Mouse (Mus musculus): ENCODE measurements around the gene Cdkl4. TPM values are rescaled to one million over a fixed set of nuclear protein-coding genes. Genes with fewer than 3 reads are reported as not detected.

The Cdkl4 gene
- polyA plus RNA-seq (2015; fragmentation: Nextera tagmentation; extraction: Ambion mirVana): 3.1 and 3.9 TPM in 2 replicates

DNA sequence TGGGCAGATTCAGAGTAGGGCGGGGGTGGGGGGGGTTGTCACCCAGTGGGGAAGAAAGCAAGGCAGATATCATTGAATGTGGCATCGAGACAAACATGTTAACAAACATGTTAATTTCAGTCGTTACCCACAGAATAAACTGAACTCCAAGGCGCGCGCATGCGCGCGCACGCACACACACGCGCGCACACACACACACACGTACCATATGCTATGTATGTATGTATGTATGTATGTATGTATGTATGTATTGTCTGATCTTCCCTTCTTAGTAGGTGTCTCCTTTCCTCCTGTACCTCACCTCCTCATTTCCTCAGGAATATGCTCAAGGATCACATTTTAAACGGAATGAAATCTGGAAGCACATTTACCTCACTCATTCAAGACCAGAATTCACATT, at the start of gene Cdkl4:
TSS of gene Cdkl4 (minus strand) at position 175 of the 400 bp plus-strand sequence.
- 67% methylated on average over 15 of the region's 15 CpGs for WGBS
- peak within 1 kb of the TSS; percentile 64 for H3K9ac ChIP-seq (replicated peaks; ENCODE audit: low read depth, low read length)

DNA sequence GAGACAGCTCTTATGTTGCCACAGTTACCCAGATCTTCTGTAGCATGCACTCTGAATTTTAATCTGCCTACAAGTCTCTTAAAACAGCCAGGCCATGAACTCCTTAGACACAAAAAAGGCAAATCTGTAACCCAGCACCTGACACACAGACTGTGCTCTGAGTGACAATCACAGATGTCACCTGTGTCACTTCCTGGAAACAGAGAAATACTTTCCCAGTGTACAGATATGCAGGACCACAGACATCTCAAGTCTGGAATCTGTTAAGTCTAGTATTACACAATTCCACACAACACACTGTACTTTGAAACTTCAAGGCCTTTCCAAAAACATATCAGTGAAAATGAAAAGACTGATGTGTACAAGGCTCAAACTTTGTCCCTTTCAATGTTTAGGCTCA, 47.4 kb upstream of the Cdkl4 start:
- no peak overlapping the region for H3K4me3 ChIP-seq (replicated peaks; ENCODE audit: low read length)
- ATAC-seq: no peak
- no peak overlapping the region for H3K9ac ChIP-seq (replicated peaks; ENCODE audit: low read depth, low read length)
- no peaks in the 10 kb centered on the region for H3K9me3 ChIP-seq (ENCODE audit: control insufficient read depth, low read length)
- no peaks in the 10 kb centered on the region for H3K4me1 ChIP-seq (replicated peaks; ENCODE audit: control insufficient read depth, insufficient read depth, low read length)
- H3K4me2 ChIP-seq (ENCODE audit: low read length): no peak overlapping the region
- no peaks in the 10 kb centered on the region for H3K27me3 ChIP-seq (replicated peaks; ENCODE audit: control insufficient read depth, insufficient read depth, low read length)
- no peak overlapping the region for H3K27ac ChIP-seq (ENCODE audit: low read length)
- H3K36me3 ChIP-seq (ENCODE audit: control insufficient read depth, insufficient read depth): 0 out of 2 replicates have a peak, but pooled peaks cover 2% of the 10 kb centered on the region

More for the DNA sequence above, at the start of gene Cdkl4:
- peak; percentile 53 for ATAC-seq
- Histone ChIP-seq H3K36me3 (ENCODE audit: control insufficient read depth, insufficient read depth) (peaks cover 4% of the 10 kb centered on the region), H3K9me3 (ENCODE audit: control insufficient read depth, low read length) (no peaks in the 10 kb centered on the region), H3K27me3 (replicated peaks; ENCODE audit: control insufficient read depth, insufficient read depth, low read length) (no peaks in the 10 kb centered on the region), H3K4me2 (ENCODE audit: low read length) (peak within 1 kb of the TSS; percentile 96), H3K4me3 (replicated peaks; ENCODE audit: low read length) (peak within 1 kb of the TSS; percentile 53), H3K27ac (ENCODE audit: low read length) (peak within 1 kb of the TSS; percentile 43; the same call in 1 of the 2 replicates), H3K4me1 (replicated peaks; ENCODE audit: control insufficient read depth, insufficient read depth, low read length) (peaks cover 8% of the 10 kb centered on the region)

DNA sequence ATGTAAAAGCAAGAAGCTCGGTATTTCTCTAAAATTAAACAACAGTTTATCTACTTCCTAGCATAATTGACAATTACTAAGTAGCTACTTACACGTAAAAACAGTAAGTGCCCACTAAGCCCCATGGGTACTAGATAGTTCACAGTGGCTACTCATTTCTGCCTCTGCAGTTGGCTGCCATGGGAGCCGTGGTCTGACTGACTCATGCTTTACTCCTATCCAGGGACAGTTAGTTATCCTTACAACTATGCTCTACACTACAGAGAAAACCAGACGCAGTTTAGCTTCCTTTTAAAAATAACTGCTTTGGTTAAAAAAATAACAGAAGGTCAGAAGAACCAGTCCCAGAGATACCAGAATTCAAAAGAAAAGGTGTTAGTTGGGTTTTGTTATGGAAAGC, 44.1 kb upstream of the Cdkl4 start:
- no peak overlapping the region for H3K9ac ChIP-seq (replicated peaks; ENCODE audit: low read depth, low read length)
- no peak overlapping the region for H3K27ac ChIP-seq (ENCODE audit: low read length)
- H3K4me1 ChIP-seq (replicated peaks; ENCODE audit: control insufficient read depth, insufficient read depth, low read length): no peaks in the 10 kb centered on the region
- 86% methylated on average over 4 of the region's 4 CpGs for WGBS
- no peaks in the 10 kb centered on the region for H3K36me3 ChIP-seq (ENCODE audit: control insufficient read depth, insufficient read depth)
- H3K27me3 ChIP-seq (replicated peaks; ENCODE audit: control insufficient read depth, insufficient read depth, low read length): no peaks in the 10 kb centered on the region
- ATAC-seq: no peak
- H3K4me2 ChIP-seq (ENCODE audit: low read length): no peak overlapping the region
- H3K4me3 ChIP-seq (replicated peaks; ENCODE audit: low read length): no peak overlapping the region
- no peaks in the 10 kb centered on the region for H3K9me3 ChIP-seq (ENCODE audit: control insufficient read depth, low read length)

DNA sequence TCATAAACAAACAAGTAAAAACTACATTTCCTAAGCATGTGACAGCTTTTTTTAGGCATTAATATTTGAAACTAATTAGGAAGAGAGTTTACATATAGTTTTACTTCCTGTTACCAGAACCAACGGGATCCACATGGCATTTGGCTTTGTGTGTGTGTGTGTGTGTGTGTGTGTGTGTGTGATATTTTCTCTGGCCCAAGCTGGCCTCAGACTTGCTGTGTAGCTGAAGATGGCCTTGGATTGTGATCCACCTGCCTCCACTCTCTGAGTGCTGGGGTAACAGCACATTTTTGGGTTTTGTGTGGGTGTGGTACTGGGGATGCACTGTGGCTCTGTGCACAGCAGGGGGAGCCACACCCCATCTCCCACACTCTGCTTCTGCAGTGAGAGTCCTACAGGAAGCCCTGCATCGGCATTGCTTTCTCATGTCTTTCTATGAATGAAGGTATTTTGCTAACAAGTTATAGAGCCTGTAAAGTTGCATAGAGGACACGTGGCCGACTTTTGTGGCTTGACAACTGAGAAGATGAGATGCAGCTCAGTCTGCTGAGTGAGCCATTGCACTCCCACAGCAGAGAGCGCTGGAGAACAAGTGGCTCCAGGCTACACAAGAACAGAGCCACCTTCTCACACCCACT, 43.3 kb upstream of the Cdkl4 start:
- Histone ChIP-seq H3K27ac (ENCODE audit: low read length) (no peak overlapping the region), H3K36me3 (ENCODE audit: control insufficient read depth, insufficient read depth) (no peaks in the 10 kb centered on the region), H3K27me3 (replicated peaks; ENCODE audit: control insufficient read depth, insufficient read depth, low read length) (no peaks in the 10 kb centered on the region), H3K9ac (replicated peaks; ENCODE audit: low read depth, low read length) (no peak overlapping the region), H3K9me3 (ENCODE audit: control insufficient read depth, low read length) (no peaks in the 10 kb centered on the region), H3K4me2 (ENCODE audit: low read length) (no peak overlapping the region), H3K4me3 (replicated peaks; ENCODE audit: low read length) (no peak overlapping the region), H3K4me1 (replicated peaks; ENCODE audit: control insufficient read depth, insufficient read depth, low read length) (no peaks in the 10 kb centered on the region)
- WGBS: 55% methylated on average over 5 of the region's 5 CpGs
- ATAC-seq: peak; percentile 81

DNA sequence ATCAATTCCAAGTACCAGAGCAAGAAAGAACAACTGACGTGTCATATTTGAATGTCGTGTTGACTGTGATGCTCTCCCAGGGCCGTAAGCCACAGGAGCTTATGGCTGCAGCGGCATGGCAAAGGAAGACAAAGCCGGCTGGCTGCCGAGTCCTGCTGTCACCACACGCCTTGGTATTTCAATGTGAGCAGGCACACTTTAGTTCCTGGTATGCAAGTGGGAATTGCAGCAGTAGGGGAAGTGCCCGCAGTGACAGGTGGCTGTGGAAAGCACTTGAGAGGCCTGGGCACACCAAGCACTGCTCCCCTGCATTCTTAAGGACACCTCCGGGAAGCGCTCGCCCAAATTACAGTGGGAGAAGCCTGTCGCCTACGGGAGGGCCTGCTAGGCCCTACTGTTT, 41.9 kb upstream of the Cdkl4 start:
- no peak for ATAC-seq
- Histone ChIP-seq H3K27ac (ENCODE audit: low read length) (peak overlapping the region; percentile 33; the same call in 1 of the 2 replicates), H3K9ac (replicated peaks; ENCODE audit: low read depth, low read length) (no peak overlapping the region)

DNA sequence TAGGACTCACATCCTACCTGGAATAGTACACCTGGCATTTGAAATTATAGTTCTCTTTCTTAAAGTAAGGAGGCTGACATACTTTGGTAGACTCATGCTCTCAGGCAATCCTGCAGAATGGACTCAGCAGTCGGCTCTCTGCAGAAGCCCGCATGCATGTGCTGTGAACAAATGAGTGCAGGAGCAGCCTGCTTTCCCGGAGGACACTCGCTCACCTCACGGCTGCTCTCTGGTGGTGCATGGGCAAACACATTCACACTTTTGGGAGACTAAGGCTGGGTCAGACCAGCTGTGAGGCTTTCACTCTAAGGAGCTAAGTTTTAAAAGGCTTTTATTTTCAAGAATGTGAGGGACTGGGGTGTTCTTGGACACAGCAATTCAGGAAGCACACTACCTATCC, 41.3 kb upstream of the Cdkl4 start:
- no peak overlapping the region for H3K4me2 ChIP-seq (ENCODE audit: low read length)
- 73% methylated on average over 5 of the region's 5 CpGs for WGBS
- no peak overlapping the region for H3K4me3 ChIP-seq (replicated peaks; ENCODE audit: low read length)
- no peak overlapping the region for H3K9ac ChIP-seq (replicated peaks; ENCODE audit: low read depth, low read length)
- ATAC-seq: no peak
- no peaks in the 10 kb centered on the region for H3K9me3 ChIP-seq (ENCODE audit: control insufficient read depth, low read length)
- H3K36me3 ChIP-seq (ENCODE audit: control insufficient read depth, insufficient read depth): peaks cover 8% of the 10 kb centered on the region; the same call in 1 of the 2 replicates
- H3K27ac ChIP-seq (ENCODE audit: low read length): no peak overlapping the region
- H3K4me1 ChIP-seq (replicated peaks; ENCODE audit: control insufficient read depth, insufficient read depth, low read length): no peaks in the 10 kb centered on the region
- H3K27me3 ChIP-seq (replicated peaks; ENCODE audit: control insufficient read depth, insufficient read depth, low read length): no peaks in the 10 kb centered on the region

More for the DNA sequence above, 41.9 kb upstream of the Cdkl4 start:
- no peaks in the 10 kb centered on the region for H3K4me1 ChIP-seq (replicated peaks; ENCODE audit: control insufficient read depth, insufficient read depth, low read length)
- H3K36me3 ChIP-seq (ENCODE audit: control insufficient read depth, insufficient read depth): peaks cover 6% of the 10 kb centered on the region; the same call in 1 of the 2 replicates
- no peak overlapping the region for H3K4me2 ChIP-seq (ENCODE audit: low read length)
- no peaks in the 10 kb centered on the region for H3K27me3 ChIP-seq (replicated peaks; ENCODE audit: control insufficient read depth, insufficient read depth, low read length)
- 76% methylated on average over 13 of the region's 13 CpGs for WGBS
- H3K4me3 ChIP-seq (replicated peaks; ENCODE audit: low read length): no peak overlapping the region
- no peaks in the 10 kb centered on the region for H3K9me3 ChIP-seq (ENCODE audit: control insufficient read depth, low read length)

DNA sequence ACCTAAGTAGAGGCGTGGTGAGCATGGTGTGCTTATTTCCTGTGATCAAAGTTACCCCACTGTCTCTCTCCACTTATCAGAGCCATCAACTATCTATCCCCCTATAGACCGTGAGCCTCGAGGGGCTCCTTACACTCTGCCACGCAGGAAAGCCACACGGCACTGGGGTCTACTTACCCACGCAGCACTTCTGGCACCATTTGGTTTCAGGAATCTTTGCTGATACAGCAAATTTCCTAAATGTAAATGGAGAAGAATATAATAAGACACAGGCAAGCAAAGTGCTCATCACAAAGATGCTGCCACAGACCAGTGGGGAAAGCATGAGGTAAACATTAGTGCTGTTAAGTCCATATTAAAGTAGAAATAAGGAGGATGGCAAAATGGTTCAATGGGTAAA, 26.2 kb upstream of the Cdkl4 start:
- no peaks in the 10 kb centered on the region for H3K9me3 ChIP-seq (ENCODE audit: control insufficient read depth, low read length)
- H3K4me2 ChIP-seq (ENCODE audit: low read length): no peak overlapping the region
- no peak overlapping the region for H3K27ac ChIP-seq (ENCODE audit: low read length)
- H3K4me1 ChIP-seq (replicated peaks; ENCODE audit: control insufficient read depth, insufficient read depth, low read length): no peaks in the 10 kb centered on the region
- H3K4me3 ChIP-seq (replicated peaks; ENCODE audit: low read length): no peak overlapping the region
- H3K36me3 ChIP-seq (ENCODE audit: control insufficient read depth, insufficient read depth): peaks cover 47% of the 10 kb centered on the region
- H3K27me3 ChIP-seq (replicated peaks; ENCODE audit: control insufficient read depth, insufficient read depth, low read length): no peaks in the 10 kb centered on the region
- 95% methylated on average over 6 of the region's 6 CpGs for WGBS
- ATAC-seq: no peak
- H3K9ac ChIP-seq (replicated peaks; ENCODE audit: low read depth, low read length): no peak overlapping the region

DNA sequence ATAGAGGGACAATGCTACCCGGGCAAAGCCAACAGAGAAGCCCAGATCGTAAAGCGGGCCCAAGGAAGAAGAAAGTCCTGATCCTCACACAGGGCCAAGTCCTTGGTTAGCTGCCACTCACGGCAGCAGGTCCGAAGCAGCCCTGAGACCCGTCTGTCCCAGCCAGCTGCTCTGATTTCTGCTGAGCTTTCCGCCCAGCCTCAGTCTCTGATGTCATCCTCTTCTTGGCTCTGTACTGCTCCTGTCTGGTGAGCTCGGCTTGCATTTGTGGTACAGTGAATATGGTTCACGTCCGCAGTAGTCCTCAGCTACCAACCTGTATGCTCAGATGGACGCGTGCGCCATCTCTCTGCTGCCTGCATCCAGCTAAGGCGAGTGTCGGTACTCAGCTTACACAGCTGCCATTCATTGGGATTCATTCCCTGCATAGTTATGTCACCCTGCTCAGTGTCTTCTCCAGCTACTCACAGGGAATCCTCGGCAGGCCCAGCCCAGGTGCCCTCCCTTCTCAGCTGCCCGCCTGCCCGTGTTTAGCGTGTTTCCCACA, 25.5 kb upstream of the Cdkl4 start:
- Histone ChIP-seq H3K4me3 (replicated peaks; ENCODE audit: low read length) (no peak overlapping the region), H3K4me2 (ENCODE audit: low read length) (no peak overlapping the region), H3K27ac (ENCODE audit: low read length) (no peak overlapping the region), H3K9ac (replicated peaks; ENCODE audit: low read depth, low read length) (no peak overlapping the region), H3K27me3 (replicated peaks; ENCODE audit: control insufficient read depth, insufficient read depth, low read length) (no peaks in the 10 kb centered on the region), H3K9me3 (ENCODE audit: control insufficient read depth, low read length) (no peaks in the 10 kb centered on the region), H3K4me1 (replicated peaks; ENCODE audit: control insufficient read depth, insufficient read depth, low read length) (no peaks in the 10 kb centered on the region), H3K36me3 (ENCODE audit: control insufficient read depth, insufficient read depth) (peaks cover 40% of the 10 kb centered on the region)
- 88% methylated on average over 19 of the region's 19 CpGs for WGBS
- ATAC-seq: peak; percentile 15; the same call in 1 of the 2 replicates

DNA sequence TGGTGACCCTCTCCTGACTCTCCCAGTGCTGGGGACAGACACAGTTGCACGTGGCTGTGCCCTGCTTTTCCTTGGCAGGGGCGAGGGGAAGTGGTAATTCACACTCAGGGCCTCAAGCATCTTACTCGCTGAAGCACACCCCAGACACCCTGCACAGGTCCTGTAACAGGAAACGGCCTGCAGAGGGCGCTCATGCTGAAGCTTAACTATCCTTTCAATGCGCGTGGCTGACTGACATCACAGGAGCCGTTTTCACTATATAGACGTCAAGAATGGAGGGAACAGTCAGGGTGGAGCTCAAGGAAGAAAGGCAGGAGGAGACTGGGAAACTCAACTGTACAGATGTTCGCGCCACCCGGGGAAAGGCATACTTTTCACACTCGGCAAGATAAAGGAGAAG, 23.8 kb upstream of the Cdkl4 start:
- peak; percentile 55; the same call in 1 of the 2 replicates for ATAC-seq
- no peaks in the 10 kb centered on the region for H3K27me3 ChIP-seq (replicated peaks; ENCODE audit: control insufficient read depth, insufficient read depth, low read length)
- peaks cover 41% of the 10 kb centered on the region for H3K36me3 ChIP-seq (ENCODE audit: control insufficient read depth, insufficient read depth)
- 53% methylated on average over 13 of the region's 13 CpGs for WGBS
- no peaks in the 10 kb centered on the region for H3K9me3 ChIP-seq (ENCODE audit: control insufficient read depth, low read length)
- H3K4me3 ChIP-seq (replicated peaks; ENCODE audit: low read length): no peak overlapping the region
- no peak overlapping the region for H3K27ac ChIP-seq (ENCODE audit: low read length)
- no peak overlapping the region for H3K4me2 ChIP-seq (ENCODE audit: low read length)
- no peaks in the 10 kb centered on the region for H3K4me1 ChIP-seq (replicated peaks; ENCODE audit: control insufficient read depth, insufficient read depth, low read length)
- H3K9ac ChIP-seq (replicated peaks; ENCODE audit: low read depth, low read length): no peak overlapping the region

Measured in forebrain, embryonic 16.5 days (tissue).